Mouse (Mus musculus): ENCODE measurements around the gene Ift88.

GRCm38 (mm10) chr14:57554434-57554833 lies 130.6 kb downstream of the Ift88 start:
- TF ChIP-seq POLR2A (IDR thresholded peaks at IDR 0.05; ENCODE audit: insufficient read depth, low read length): no peak
- no peak for TF ChIP-seq CTCF (IDR thresholded peaks at IDR 0.05; ENCODE audit: low read depth, low read length)
- no peak for TF ChIP-seq EP300 (IDR thresholded peaks at IDR 0.05; ENCODE audit: insufficient read depth, low read depth, low read length)

All from ES-Bruce4 (cell line).